Mouse (Mus musculus) intestine, postnatal 0 days (tissue): ENCODE results near the gene Tmed6. TPM values are rescaled to one million over a fixed set of nuclear protein-coding genes. Genes with fewer than 3 reads are reported as not detected.

ENCODE experiments used
- ATAC-seq: fragments of 200-750 bp; cut with Nextera tagmentation; 2 replicates; pipeline ENCODE4 v1.8.0; 2017; ENCODE audit warnings: mild to moderate bottlenecking, moderate TSS enrichment, moderate library complexity
- H3K27ac ChIP-seq: fragments of 300-500 bp; sonication (generic); 2 replicates; pipeline ENCODE4 v1.5.1; 2014; ENCODE audit warnings: mild to moderate bottlenecking, low read depth, low read length, moderate library complexity
- H3K27me3 ChIP-seq: fragments of 300-500 bp; sonication (generic); replicated peaks from 2 replicates; pipeline ENCODE4 v1.6.1; 2014; ENCODE audit warnings: low read length, mixed read lengths; ENCODE audit not compliant: control insufficient read depth, insufficient read depth
- H3K36me3 ChIP-seq: fragments of 300-500 bp; sonication (generic); 2 replicates; pipeline ENCODE4 v1.6.1; 2014; ENCODE audit warnings: mild to moderate bottlenecking, moderate library complexity; ENCODE audit not compliant: control insufficient read depth, insufficient read depth
- H3K4me1 ChIP-seq: fragments of 300-500 bp; sonication (generic); replicated peaks from 2 replicates; pipeline ENCODE4 v1.6.1; 2014; ENCODE audit warnings: antibody characterized with exemption, low read length, mixed read lengths; ENCODE audit not compliant: control insufficient read depth, insufficient read depth
- H3K4me2 ChIP-seq: fragments of 300-500 bp; sonication (generic); replicated peaks from 2 replicates; pipeline ENCODE4 v1.6.1; 2014; ENCODE audit warnings: low read depth, mild to moderate bottlenecking, moderate library complexity
- H3K4me3 ChIP-seq: fragments of 300-500 bp; sonication (generic); 2 replicates; pipeline ENCODE4 v1.5.1; 2014; ENCODE audit warnings: low read depth, low read length
- H3K9ac ChIP-seq: fragments of 300-500 bp; sonication (generic); 2 replicates; pipeline ENCODE4 v1.6.1; 2014; ENCODE audit warnings: mild to moderate bottlenecking, low read depth, low read length
- H3K9me3 ChIP-seq: fragments of 300-500 bp; sonication (generic); 2 replicates; pipeline ENCODE4 v1.6.1; 2016; ENCODE audit warnings: mixed run types; ENCODE audit not compliant: control insufficient read depth
- CTCF ChIP-seq: sonication (generic); IDR thresholded peaks from 2 replicates; pipeline ENCODE4 v1.5.1; 2016; ENCODE audit warnings: low read depth, mild to moderate bottlenecking, control low read depth, antibody characterized with exemption, moderate library complexity
- WGBS: fragments of 180-500 bp; shearing (Covaris S2); extraction: QIAGEN DNeasy Blood & Tissue Kit; methylation state at CpG from one replicate; pipeline ENCODE4 v1.1.7; 2014; 5-methylcytosine and 5-hydroxymethylcytosine counted together
- microRNA-seq: library from miRNA; unstranded; fragments of <30 nt; microRNA quantifications from one replicate; pipeline ENCODE4, GENCODE M21; 2016
- polyA plus RNA-seq: library from polyadenylated mRNA; unstranded; fragments of >200 nt; fragmentation: Nextera tagmentation; extraction: Ambion mirVana; gene quantifications from 2 replicates; pipeline ENCODE4 v1.2.1, GENCODE M21; 2015

Gene Tmed6
- polyA plus RNA-seq, 1 experiment from 2014 or later, result 11.2 TPM

DNA sequence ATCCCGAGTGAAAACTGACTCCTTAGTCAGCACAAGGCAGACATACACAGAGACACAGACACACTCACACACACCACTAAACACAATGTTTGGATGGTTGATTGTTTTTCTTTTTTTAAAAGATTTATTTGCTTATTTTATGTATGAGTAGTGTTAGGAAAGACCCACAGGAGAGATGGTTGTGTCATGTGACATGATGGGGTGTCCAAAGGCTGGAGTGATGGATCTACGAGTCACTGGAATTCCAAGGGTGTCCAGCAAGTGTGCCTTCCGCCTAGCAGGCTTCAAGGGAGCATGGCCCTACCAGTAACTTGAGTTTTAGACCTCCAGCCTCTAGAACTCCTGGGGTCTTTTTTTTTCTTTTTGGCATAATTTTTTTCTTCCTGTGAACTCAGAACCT lies 36.1 kb downstream of the Tmed6 start:
- 73% methylated on average over 3 of the region's 3 CpGs for WGBS
- Histone ChIP-seq H3K4me1 (0 out of 2 replicates have a peak, but pooled peaks cover 7% of the 10 kb centered on the region), H3K4me2 (no peak overlapping the region), H3K9ac (no peak overlapping the region), H3K9me3 (no peaks in the 10 kb centered on the region), H3K27me3 (no peaks in the 10 kb centered on the region), H3K27ac (no peak overlapping the region), H3K4me3 (no peak overlapping the region), H3K36me3 (no peaks in the 10 kb centered on the region)
- no peak for TF ChIP-seq CTCF
- ATAC-seq, result no peak

DNA sequence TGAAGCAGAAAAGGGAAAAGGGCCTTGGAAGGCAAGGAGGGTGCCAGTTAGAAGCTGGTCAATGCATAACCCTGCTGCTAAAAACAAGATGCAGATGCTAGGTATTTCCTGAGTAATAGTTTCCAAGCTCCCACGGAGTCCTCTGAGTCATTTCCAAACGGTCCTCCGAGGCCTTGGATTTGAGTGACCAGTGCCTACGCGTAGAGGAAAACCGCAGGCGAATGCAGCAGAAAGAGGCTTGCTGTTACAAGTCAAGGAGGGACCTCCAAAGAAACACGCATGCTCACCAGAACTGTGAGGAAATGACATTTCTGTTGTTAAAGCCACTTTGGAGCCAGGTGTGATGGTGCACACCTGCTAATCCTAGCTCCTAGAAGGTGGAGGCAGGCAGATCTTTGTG lies 42.0 kb downstream of the Tmed6 start:
- no peak for ATAC-seq
- H3K4me2 ChIP-seq, result no peak overlapping the region
- no peaks in the 10 kb centered on the region for H3K27me3 ChIP-seq
- no peak overlapping the region for H3K9ac ChIP-seq
- TF ChIP-seq CTCF, result no peak
- no peaks in the 10 kb centered on the region for H3K4me1 ChIP-seq
- no peaks in the 10 kb centered on the region for H3K36me3 ChIP-seq
- no peak overlapping the region for H3K4me3 ChIP-seq
- H3K9me3 ChIP-seq, result no peaks in the 10 kb centered on the region
- WGBS, result 90% methylated on average over 8 of the region's 8 CpGs
- H3K27ac ChIP-seq, result no peak overlapping the region

GRCm38 (mm10) chr8:107014915-107015314 lies 50.5 kb downstream of the Tmed6 start:
- 92% methylated on average over 1 of the region's 1 CpGs for WGBS
- no peaks in the 10 kb centered on the region for H3K4me1 ChIP-seq
- no peaks in the 10 kb centered on the region for H3K9me3 ChIP-seq

GRCm38 (mm10) chr8:107012666-107013065 lies 52.8 kb downstream of the Tmed6 start:
- WGBS, result 91% methylated on average over 2 of the region's 2 CpGs
- no peak for ATAC-seq

More at GRCm38 (mm10) chr8:107014915-107015314, 50.5 kb downstream of the Tmed6 start:
- H3K36me3 ChIP-seq, result peaks cover 41% of the 10 kb centered on the region
- no peak overlapping the region for H3K4me3 ChIP-seq
- H3K27ac ChIP-seq, result no peak overlapping the region
- TF ChIP-seq CTCF, result no peak
- H3K27me3 ChIP-seq, result no peaks in the 10 kb centered on the region
- no peak overlapping the region for H3K9ac ChIP-seq
- no peak overlapping the region for H3K4me2 ChIP-seq
- no peak for ATAC-seq

More at GRCm38 (mm10) chr8:107012666-107013065, 52.8 kb downstream of the Tmed6 start:
- H3K27ac ChIP-seq, result no peak overlapping the region
- no peak for TF ChIP-seq CTCF
- no peaks in the 10 kb centered on the region for H3K27me3 ChIP-seq
- H3K9ac ChIP-seq, result no peak overlapping the region
- H3K4me1 ChIP-seq, result no peaks in the 10 kb centered on the region
- H3K36me3 ChIP-seq, result peaks cover 62% of the 10 kb centered on the region
- no peaks in the 10 kb centered on the region for H3K9me3 ChIP-seq
- no peak overlapping the region for H3K4me2 ChIP-seq
- H3K4me3 ChIP-seq, result no peak overlapping the region

Small RNAs within 50 kb of the gene (microRNA-seq; reads per million reads assigned to microRNA genes)
- gene Mir7075, result 1.4 reads per million

Other genes starting within 250 kb of the Tmed6 start
- 0.07 and 0.14 TPM in 2 replicates for gene Has3, start 195.4 kb downstream of the Tmed6 start, polyA plus RNA-seq
- gene Utp4, start 172.0 kb downstream of the Tmed6 start, polyA plus RNA-seq, result 22.8 and 25.1 TPM in 2 replicates
- gene Sntb2, start 129.9 kb downstream of the Tmed6 start, polyA plus RNA-seq, result 8.3 and 10.0 TPM in 2 replicates
- 48.8 and 49.1 TPM in 2 replicates for gene Vps4a, start 34.4 kb downstream of the Tmed6 start, polyA plus RNA-seq
- 20.8 and 22.2 TPM in 2 replicates for gene Pdf, start 17.0 kb downstream of the Tmed6 start, polyA plus RNA-seq
- gene Cog8, start 9.0 kb downstream of the Tmed6 start, polyA plus RNA-seq, result 21.6 and 25.4 TPM in 2 replicates
- gene Nip7, start 8.8 kb downstream of the Tmed6 start, polyA plus RNA-seq, result 42.8 and 44.7 TPM in 2 replicates
- gene Terf2, start 30.9 kb upstream of the Tmed6 start, polyA plus RNA-seq, result 11.2 and 12.1 TPM in 2 replicates
- 93.2 and 103 TPM in 2 replicates for gene Cyb5b, start 85.0 kb upstream of the Tmed6 start, polyA plus RNA-seq
- gene Nfat5, start 227.8 kb upstream of the Tmed6 start, polyA plus RNA-seq, result 4.8 and 6.6 TPM in 2 replicates